Mouse (Mus musculus) Muller cell, postnatal 12 days (primary cell): ENCODE measurements around the gene Tiam1.
A peak's percentile ranks its signal among the peaks of the same experiment; 100 is the strongest.

Experiments used
- DNase-seq: peaks from one replicate; pipeline ENCODE4 v3.0.0-alpha.2; 2015; ENCODE audit errors: inconsistent ontology term

Tiam1 gene

DNA sequence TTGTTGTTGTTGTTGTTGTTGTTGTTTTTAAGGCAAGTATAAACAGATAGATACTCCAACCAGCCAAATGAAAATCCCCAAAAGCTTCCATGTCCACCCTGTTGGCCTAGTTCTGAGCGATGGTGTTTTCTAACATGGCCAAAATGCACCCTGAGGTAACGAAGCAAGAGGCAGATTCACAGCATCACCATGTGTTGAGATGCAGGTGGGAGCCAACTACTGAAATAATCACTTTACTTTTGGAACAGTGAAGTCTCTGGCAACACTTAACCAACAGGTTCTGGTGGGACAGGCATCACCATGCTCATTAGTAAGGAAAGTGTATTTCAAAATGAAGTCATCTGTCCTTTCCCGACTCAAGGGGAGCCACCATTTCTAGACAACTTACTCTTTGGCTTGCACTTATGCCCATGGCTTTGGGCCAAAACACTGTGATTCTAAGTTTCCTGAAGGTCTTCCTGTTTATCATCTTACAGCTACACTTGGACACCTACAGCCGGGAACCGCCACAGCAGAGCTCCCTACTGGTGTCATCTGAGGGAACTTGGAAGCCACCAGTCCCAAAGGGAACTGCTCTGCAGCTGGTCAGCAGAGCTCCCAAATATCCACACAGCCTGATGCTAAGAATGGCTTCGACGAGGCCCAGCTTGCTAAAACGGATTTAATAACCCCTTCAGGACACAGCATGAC lies 230.7 kb downstream of the Tiam1 start:
- DNase-seq = no peak

DNA sequence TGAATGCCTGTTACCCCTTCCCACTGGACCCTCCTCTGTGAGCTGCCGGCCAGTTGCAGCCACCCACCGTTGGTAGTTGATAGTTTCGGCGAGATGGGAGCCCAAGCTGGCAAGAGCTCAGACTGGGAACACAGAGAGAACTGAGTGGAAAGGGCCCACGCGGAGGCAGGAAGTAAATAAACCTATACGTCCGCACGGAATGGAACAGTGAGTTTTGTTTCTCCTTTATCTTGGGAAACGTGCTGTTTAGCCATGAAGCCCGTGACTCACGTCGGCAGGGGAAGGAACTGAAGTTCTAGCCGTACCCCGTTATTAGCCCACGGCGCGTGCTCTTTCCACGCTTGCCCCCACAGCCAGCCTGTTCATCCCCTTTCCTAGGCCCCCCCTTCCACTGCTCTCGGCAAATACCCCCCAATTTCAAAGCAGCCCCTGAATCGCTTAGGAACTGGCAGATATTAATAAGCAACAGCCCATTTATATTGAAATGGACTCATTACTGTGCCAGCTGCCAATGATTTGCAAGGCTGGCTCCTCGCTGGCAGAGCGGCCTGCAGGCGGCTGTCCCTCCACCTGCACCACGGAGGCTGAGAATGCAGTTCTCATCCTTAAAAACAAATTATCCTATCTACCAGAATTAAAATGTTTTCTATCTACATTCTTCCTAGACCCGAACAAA lies 234.0 kb downstream of the Tiam1 start:
- no peak for DNase-seq

DNA sequence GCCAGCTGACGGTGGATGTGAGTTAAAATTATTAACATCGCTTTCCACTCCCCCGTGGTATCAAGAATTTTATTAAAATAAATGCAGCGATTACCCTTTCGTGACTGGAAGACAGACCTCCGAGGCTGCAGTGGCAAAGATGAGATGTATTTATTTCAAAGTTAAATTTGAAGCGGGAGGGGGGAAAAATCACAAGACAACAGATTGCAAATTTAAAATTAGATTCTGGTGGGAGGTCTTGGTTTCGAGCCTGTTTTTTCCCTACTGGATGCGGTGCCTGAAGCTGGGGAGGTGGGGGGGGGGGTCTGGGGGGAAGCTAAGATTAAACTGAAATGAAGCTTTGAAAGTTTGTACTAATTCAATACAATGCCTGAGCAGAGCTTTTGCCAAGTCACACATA lies 235.9 kb downstream of the Tiam1 start:
- DNase-seq = no peak

DNA sequence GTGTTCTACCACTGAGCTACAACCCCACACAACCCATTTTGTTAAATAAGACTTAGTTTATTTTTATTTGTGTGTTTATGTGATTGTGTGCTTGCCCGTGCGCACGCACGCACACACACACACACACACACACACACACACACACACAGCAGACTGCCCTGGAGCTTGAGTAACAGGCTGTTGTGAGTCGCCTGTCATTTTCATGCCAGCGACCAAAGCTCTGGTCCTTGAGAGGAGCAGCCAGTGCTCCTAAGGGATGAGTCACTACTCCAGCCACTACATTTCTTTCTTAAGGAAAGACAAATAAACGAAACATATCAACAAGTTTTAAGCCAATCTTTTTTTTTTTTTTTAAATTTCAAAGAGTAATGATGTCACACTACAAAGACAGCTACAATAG lies 236.7 kb downstream of the Tiam1 start:
- no peak for DNase-seq

DNA sequence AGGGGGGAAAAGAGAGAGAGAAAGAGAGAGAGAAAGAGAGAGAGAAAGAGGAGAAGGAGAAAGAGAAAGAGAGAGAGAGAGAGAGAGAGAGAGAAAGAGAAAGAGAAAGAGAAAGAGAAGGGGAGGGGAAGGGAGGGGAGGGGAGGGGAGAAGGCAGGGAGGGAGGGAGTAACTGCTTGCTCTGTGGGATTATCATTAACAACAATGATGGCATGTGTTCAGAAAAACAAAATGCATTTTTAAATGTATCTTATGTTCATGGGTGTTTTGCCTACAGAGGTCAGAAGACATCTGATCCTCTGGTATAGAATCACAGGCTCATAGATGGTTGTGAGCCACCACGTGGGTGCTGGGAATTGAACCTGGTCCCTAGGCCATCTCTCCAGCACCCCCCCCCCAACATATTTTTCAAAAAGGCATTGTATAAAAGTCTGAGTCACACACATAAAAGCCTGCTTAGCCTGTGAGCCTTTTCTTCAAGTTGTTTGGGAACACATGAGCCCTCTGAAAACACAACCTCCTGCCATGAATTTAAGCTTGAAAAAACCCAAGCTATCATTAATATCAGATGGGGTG lies 237.8 kb downstream of the Tiam1 start:
- DNase-seq = no peak

DNA sequence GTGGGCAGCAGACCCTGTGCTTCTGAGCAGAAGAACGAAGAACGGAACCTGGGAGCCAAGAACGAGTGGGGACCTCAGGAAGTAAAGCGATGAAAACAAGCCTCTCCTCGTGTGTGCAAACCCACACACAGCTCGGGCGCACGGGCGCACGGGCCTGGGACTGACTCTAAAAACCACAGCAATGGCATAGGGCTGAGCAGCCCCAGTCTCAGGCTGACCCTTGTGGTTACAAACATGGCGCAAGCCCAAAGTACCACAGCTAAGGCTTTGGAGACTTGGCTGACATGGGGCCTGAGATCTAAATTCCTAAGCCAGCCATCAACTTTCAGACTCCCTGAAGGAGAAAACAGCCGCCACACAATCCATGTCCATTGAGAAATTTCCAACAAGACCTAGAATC lies 239.4 kb downstream of the Tiam1 start:
- DNase-seq = peak; percentile 43

DNA sequence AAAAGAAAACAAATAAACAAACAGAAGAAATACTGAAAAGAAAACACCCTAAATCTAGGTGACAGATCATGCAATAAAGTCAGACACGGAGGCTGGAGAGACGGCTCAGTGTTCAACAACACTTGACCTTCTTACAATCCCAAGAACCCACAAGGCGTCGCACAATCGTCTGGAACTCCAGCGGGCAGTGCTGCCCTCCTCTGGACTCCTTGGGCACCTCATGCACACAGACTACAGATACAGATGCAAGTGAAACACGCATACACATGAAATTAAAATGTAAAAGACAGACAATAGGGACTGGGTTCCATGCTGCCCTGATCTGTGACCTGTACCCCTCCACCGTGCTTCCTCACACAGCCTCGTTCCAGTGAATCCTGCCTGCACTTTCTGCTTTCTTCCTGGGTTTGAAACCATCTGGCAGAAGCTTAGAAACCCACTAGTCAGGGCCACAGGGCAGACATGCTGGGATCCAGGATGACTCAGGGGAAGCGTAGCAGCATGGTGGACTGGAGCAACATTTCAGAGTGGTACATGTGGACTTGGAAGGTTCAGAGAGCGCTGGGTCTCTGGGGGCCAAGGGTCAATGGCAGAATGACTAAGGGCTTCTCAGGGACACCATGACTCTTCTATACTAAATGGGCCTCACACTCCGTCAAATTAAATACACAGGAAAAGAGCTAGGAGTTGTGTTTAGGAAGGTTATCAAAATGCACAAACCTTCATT lies 240.8 kb downstream of the Tiam1 start:
- DNase-seq = no peak

DNA sequence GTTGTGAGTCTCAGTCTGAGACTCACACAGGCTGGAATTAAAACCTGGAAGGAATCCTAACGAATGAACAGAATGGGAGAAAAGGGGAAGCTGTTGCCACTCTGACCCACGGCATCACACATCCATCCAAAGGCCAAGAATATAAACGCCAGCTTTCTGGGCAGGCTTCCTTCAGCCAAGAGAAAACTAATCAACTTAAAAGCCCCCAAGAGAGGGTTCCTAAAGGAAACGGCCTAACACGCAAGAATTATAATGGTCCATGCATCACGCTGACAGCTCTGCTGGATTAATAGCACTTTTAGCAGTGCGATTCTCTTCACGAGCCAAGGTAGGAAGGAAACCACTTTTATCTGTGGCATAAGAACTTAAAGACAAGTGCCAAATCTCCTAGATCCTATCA lies 242.9 kb downstream of the Tiam1 start:
- no peak for DNase-seq

DNA sequence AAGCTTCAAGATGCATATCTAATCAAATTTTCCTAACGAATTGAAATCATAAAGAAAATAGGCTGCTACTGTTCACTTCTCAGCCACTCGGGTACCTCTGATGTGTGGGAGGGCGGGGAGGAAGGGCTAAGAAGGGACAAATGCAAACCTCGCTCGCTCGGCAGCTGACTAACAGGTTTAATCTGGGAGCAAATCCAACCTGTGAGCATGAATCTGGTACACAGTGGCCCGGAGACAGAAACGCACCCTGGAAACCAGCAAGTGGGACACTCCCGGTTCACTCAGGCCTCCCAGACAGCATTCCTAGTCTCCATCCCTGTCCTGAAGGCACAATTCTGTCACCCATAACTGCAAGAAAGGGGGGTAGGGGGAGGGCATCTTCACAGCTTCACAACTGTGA lies 244.4 kb downstream of the Tiam1 start:
- peak; percentile 47 for DNase-seq

DNA sequence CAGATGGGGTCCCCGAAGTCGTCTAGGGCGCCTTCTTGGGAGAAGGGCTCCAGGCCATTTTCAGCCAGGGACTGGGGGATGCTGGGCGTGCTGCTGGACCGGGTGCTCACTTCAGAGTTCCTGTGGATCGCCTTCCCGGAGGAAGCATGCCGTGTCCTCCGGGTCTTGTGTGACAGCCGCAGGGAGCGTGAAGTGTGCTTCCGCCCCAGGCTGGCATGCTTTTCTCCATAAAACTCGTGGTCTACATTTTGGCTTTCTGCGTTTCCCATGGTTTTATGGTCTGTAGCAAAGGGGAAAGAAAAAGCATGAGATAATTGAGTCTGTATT lies 245.3 kb downstream of the Tiam1 start:
- no peak for DNase-seq

DNA sequence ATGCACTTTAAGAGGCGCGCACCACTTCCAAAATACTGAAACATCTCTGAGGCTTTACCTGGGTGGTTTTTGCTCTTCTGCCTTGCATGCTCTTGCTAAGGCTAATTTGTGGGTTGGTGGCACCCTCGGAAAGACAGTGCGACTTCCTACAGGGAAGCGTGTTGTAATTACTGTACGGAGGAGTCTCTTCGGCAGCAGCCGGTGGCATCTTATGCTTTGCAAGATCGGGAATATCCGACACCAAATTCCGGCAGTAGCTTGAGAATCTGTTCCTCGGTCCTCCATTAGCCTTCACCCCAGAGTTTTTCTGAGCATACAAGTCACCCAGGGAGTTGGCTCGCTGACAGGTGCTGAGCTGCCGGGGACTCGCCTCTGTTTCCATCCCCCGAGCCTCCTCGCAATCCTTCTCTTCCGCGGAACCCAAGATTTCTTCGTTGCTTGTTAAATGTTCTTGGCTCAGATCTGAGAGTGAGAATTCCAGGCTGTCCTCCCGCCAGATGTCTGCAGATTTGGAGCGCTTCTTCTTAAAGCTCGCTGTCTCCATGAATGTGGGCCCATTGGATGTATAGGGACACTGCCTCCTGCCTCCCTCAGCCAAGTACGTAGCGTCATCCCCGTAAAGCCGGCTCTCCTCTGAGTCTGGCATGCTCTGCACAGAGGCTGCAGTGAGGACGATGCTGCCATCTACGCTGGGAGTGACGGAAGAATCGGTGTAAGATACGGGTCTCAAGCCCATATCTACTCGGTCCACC lies 245.8 kb downstream of the Tiam1 start:
- DNase-seq = no peak

DNA sequence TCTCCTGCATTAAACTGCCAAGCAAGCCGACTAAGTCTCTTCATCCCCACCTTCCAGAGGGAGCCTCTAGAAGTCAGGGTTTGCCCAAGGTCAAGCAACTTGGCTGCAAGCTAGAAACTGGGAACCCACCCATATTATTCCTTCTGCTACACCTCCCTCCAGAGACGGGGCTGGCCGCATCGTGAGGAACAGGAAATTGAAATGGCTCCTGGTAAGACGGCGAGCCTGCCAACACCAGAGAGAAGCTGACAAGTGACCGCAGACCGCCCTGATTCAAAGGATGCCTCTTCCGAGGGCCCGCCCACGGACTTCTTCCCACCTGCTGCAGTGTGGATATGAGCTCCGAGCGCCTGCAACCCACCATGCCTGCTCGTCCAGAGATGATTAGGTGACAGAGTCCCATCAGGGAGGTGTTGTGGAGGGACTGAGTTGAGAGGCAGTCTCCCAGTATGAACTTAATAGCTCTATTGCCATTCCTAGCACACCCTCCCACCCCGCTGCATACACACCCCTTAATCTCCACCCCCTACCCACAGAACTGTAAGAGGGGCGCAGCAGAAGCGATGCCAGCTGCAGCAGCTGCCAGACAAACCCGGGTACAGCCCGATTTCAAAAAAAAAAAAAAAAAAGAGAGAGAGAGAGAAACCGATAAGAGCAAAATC lies 246.6 kb downstream of the Tiam1 start:
- no peak for DNase-seq

DNA sequence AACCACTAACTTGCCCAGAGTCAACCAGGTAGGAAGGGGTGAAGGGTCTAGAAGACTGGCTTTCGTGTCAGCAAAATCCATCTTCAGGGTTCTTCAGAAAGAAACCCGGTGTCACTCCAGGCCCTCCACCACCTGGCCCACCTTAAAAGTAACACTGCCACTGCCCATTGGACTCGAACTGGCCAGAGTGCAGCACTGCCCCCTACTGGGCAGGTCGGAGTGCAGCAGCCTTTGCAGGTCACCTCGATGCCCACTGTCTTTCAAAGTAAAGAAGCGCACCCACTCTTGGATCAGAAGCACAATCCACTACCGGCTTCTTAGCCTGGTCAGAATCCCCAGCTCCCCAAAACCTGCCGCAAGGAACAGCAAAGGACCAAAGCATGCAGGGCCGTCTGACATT lies 247.2 kb downstream of the Tiam1 start:
- no peak for DNase-seq

DNA sequence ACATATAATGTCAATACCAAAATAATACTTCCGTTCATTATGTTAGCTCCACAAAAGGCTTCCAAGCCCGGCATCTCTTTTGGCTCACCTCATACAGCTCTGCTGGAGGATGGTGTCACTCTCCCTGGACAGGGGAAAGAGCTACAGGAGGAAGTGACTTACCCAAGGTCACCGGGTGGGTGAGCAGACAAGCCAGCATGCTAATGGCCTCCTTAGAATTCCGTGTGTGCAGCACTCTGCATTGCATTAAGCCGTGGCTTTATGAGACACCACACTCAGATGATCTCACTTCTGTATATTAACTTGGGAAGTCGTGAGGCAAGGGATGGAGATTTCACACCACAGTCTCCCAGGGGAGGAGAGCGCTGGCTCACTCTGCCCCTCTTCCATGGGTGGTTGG lies 248.3 kb downstream of the Tiam1 start:
- no peak for DNase-seq

DNA sequence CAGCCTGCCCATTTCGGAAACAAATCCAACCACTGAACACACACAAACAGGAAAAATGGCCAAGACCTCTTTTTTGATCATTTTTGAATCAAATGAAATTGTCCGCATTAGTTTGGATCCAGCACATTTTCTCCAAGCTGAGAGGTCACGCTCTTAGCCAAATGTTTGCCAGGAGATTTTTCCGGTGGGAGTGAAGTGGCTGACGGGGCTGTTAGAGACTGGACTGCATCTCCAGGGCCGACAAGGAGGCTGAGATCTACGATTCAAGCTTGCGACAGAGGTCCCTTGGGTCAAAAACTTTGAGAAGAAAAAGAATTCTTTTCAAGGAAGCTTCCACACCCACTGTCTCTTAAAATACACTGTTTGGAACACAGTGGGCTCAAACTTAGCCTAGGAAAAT lies 248.8 kb downstream of the Tiam1 start:
- DNase-seq = no peak

DNA sequence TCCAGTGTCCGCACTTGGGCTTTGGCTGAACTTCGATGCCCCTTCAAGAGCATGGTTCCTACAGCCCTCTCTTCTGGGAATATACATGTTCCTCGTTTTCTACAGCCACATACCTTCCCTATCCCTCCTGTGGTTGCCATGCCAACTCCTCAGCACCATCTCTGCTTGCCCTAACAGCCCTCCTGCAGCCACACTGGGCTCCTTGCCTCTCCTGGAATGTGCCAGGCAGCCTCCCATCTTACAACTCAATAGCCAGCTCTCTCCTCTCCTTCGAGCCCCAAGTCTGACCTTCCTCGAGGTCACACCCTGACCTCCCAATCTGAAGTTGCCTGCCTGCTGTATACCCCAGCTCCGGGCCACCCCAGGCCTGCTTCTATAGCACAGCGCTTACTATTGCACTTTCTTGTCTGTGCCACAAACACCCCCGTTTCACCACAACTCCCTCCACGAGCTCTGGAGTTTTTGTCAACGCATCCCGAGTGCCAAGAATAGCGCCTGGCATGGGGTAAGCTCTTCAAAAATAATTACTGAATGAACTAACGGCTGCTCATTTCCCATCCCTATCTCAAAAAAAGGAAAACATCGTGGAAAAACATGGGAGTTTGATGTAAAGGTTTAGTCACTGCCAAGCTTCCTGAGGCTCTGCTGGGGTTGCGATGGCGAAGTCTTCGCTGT lies 252.9 kb downstream of the Tiam1 start:
- DNase-seq = no peak

DNA sequence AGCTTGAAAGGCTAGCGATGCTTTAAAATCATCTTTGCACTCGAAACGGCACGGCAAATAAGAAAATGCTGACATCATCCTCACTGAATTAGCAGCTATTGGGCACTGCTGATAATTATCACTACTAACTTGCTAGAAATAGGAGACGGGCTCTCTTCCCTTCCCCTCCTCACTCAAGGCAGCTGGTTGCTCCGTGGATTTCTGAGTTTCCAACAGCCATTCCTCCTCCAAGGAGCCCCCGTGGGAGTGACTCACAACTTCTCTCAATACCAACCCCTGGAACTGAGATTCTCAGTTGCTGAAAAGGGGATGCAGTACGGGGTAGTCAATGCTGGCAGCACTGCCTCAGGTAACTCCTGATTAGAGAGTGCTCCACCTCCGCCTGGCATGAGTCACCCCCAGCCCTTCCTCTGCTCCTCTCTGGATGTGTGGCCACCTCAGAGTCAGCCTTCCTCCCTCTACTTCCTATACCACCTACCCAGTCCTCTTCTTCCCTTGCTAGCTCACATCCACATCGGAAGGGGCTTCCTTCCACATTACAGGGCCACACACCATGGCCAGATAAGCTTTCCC lies 253.6 kb downstream of the Tiam1 start:
- no peak for DNase-seq

DNA sequence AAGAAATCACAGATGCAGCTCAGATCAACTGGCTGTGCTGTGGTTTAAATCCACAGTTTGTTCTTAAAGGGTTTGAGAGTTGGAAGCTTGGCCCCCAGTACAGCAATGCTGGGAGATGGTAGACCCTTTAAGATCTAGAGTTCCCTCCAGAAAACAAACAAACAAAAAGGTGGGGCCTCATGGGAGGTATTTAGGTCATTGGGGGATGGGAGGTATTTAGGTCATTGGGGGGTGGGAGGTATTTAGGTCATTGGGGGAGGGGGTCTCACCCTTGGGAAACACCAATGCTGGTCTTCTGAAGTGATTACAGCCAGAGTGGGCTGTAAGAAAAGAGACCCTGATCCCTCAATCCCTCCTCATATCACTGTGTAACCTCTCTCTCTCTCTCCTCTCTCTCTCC lies 257.0 kb downstream of the Tiam1 start:
- DNase-seq = no peak

DNA sequence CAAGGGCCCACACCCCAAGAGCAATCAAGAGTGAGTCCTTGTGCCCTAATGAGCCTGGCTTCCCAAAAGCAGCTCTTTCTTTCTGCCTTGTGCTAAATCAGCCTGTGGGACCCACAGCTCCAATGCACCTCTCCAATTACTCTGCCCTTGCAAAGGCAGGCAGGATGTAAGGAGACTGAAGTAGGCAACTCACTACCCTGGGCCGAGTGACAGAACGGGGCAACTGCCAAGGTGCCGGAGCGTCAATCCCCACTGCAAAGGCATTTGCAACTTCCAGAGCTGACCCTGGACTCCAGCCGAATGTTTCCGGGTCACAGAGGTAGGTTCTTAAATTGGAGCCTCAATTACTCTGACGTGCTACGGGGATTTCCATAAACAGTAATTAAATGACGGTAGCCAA lies 257.9 kb downstream of the Tiam1 start:
- peak; percentile 50 for DNase-seq

DNA sequence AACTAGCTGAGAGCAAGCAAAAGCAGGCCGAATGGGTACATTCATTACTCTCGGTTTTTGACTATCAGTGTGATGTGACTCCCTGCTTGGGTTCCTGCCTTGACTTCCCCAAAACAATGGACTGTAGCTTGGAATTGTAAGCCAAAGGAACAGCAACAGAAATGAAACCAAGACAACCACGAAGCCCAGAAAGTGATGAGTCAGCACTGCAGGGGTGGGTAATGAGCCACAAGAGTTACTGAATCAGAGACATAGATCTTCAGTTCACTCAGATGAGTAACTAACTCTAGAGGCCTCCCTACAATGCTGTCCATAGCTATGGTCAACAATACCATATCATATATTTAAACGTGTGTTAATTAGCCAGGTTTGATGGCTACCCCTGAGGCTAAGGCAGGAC lies 259.7 kb downstream of the Tiam1 start:
- no peak for DNase-seq
